Comparison of ENCODE assay signal across 25 mouse cellular contexts in genomic region chr6:113541610-113542009, GRCm38 (mm10). TPM values are rescaled to one million over a fixed set of nuclear protein-coding genes. Genes with fewer than 3 reads are reported as not detected.
DNase-seq lines count a peak whose midpoint lies in the region; ATAC-seq and TF ChIP-seq lines count a peak whose summit lies in the region.
"Had no signal": no experiment of that assay in that cellular context is flagged by ENCODE, and none has a peak within 500 bp of the region (broad histone marks: within the 10 kb centered on the region; RNA-seq: fewer than 3 reads in every experiment).

No protein-coding gene starts in this region.

- no peak overlapping the region for H3K27ac ChIP-seq in forebrain, postnatal 0 days (ENCODE audit: low read depth, low read length)
- H3K27ac ChIP-seq in forebrain, embryonic 15.5 days (replicated peaks), result no peak overlapping the region
- no peak overlapping the region for H3K27ac ChIP-seq in kidney, adult 2 months (ENCODE audit: insufficient read depth, low read depth, low read length)
- H3K27ac ChIP-seq in liver, embryonic 14.5 days, result no peak overlapping the region
- no peak overlapping the region for H3K27ac ChIP-seq in liver, embryonic 12.5 days
- H3K27ac ChIP-seq: embryonic facial prominence, embryonic 10.5 days; heart, embryonic 10.5 days; hindbrain, embryonic 13.5 days; hindbrain, postnatal 0 days had no signal

- no peak overlapping the region for H3K4me2 ChIP-seq in forebrain, postnatal 0 days (ENCODE audit: low read depth)
- H3K4me2 ChIP-seq in forebrain, embryonic 15.5 days (replicated peaks), result no peak overlapping the region
- H3K4me2 ChIP-seq in liver, embryonic 14.5 days (ENCODE audit: low read depth), result no peak overlapping the region
- no peak overlapping the region for H3K4me2 ChIP-seq in liver, embryonic 12.5 days
- H3K4me2 ChIP-seq: hindbrain, embryonic 13.5 days had no signal

- no peaks in the 10 kb centered on the region for H3K9me3 ChIP-seq in forebrain, postnatal 0 days (ENCODE audit: low read length)
- no peaks in the 10 kb centered on the region for H3K9me3 ChIP-seq in forebrain, embryonic 15.5 days
- no peaks in the 10 kb centered on the region for H3K9me3 ChIP-seq in liver, embryonic 14.5 days (ENCODE audit: control insufficient read depth, low read length)
- H3K9me3 ChIP-seq in liver, embryonic 12.5 days (replicated peaks), result no peaks in the 10 kb centered on the region
- H3K9me3 ChIP-seq: embryonic facial prominence, embryonic 10.5 days; heart, embryonic 10.5 days; hindbrain, embryonic 13.5 days had no signal

- ATAC-seq in forebrain, postnatal 0 days, result no peak
- no peak for ATAC-seq in forebrain, embryonic 15.5 days (replicated peaks)
- no peak for ATAC-seq in liver, embryonic 14.5 days (ENCODE audit: insufficient read depth)
- no peak for ATAC-seq in liver, embryonic 12.5 days
- ATAC-seq: forebrain, embryonic 16.5 days; hindbrain, postnatal 0 days had no signal

- no peaks in the 10 kb centered on the region for H3K36me3 ChIP-seq in forebrain, postnatal 0 days (ENCODE audit: insufficient read depth)
- H3K36me3 ChIP-seq in forebrain, embryonic 15.5 days, result no peaks in the 10 kb centered on the region
- H3K36me3 ChIP-seq in kidney, adult 2 months (ENCODE audit: control insufficient read depth, insufficient read depth, low read length), result no peaks in the 10 kb centered on the region
- H3K36me3 ChIP-seq in liver, embryonic 14.5 days (replicated peaks; ENCODE audit: control insufficient read depth, insufficient read depth, low read depth), result peaks cover 10% of the 10 kb centered on the region
- H3K36me3 ChIP-seq in liver, embryonic 12.5 days, result peaks cover 81% of the 10 kb centered on the region

- 84% methylated on average over 6 of the region's 6 CpGs for WGBS in forebrain, postnatal 0 days
- 84% methylated on average over 6 of the region's 6 CpGs for WGBS in forebrain, embryonic 15.5 days
- WGBS in kidney, adult 2 months, result 87% methylated on average over 6 of the region's 6 CpGs
- WGBS in liver, embryonic 14.5 days (ENCODE audit: insufficient replicate concordance), result 74% methylated on average over 6 of the region's 6 CpGs
- WGBS in liver, embryonic 12.5 days (ENCODE audit: insufficient replicate concordance), result 76% methylated on average over 6 of the region's 6 CpGs

- no peak overlapping the region for H3K4me3 ChIP-seq in forebrain, postnatal 0 days (ENCODE audit: low read depth, low read length)
- H3K4me3 ChIP-seq in forebrain, embryonic 15.5 days, result no peak overlapping the region
- no peak overlapping the region for H3K4me3 ChIP-seq in kidney, adult 2 months (ENCODE audit: insufficient read depth, low read depth, low read length)
- H3K4me3 ChIP-seq in liver, embryonic 14.5 days (ENCODE audit: insufficient read depth in 1 of 2, low read depth in 2 of 2, low read length in 2 of 2), result no peak overlapping the region
- no peak overlapping the region for H3K4me3 ChIP-seq in liver, embryonic 12.5 days
- H3K4me3 ChIP-seq: embryonic facial prominence, embryonic 10.5 days; erythroblast, embryonic 14.5 days; heart, embryonic 10.5 days; hindbrain, embryonic 13.5 days had no signal

- no peaks in the 10 kb centered on the region for H3K27me3 ChIP-seq in forebrain, postnatal 0 days (ENCODE audit: insufficient read depth, low read length)
- H3K27me3 ChIP-seq in forebrain, embryonic 15.5 days, result no peaks in the 10 kb centered on the region
- H3K27me3 ChIP-seq in kidney, adult 2 months (replicated peaks; ENCODE audit: control insufficient read depth, insufficient read depth, low read length), result no peaks in the 10 kb centered on the region
- H3K27me3 ChIP-seq in liver, embryonic 14.5 days (ENCODE audit: control insufficient read depth, insufficient read depth, low read length), result no peaks in the 10 kb centered on the region
- no peaks in the 10 kb centered on the region for H3K27me3 ChIP-seq in liver, embryonic 12.5 days (replicated peaks)
- H3K27me3 ChIP-seq: hindbrain, embryonic 13.5 days had no signal

- H3K9ac ChIP-seq in forebrain, postnatal 0 days, result no peak overlapping the region
- H3K9ac ChIP-seq in forebrain, embryonic 15.5 days (replicated peaks), result no peak overlapping the region
- H3K9ac ChIP-seq in liver, embryonic 14.5 days (replicated peaks), result no peak overlapping the region
- H3K9ac ChIP-seq in liver, embryonic 12.5 days, result no peak overlapping the region
- H3K9ac ChIP-seq: hindbrain, embryonic 13.5 days had no signal

- TF ChIP-seq POLR2A in kidney, adult 2 months (IDR thresholded peaks at IDR 0.05; ENCODE audit: low read depth, low read length), result no peak

- 0 out of 2 replicates have a peak, but pooled peaks have one; percentile 6 for TF ChIP-seq CTCF in forebrain, postnatal 0 days (IDR thresholded peaks at IDR 0.05; ENCODE audit: low read depth)
- no peak; the same call in 1 of the 2 replicates for TF ChIP-seq CTCF in kidney, adult 2 months (conservative IDR thresholded peaks at IDR 0.05; ENCODE audit: insufficient read depth, insufficient read length, low read depth, low read length)
- TF ChIP-seq CTCF in liver, embryonic 14.5 days (IDR thresholded peaks at IDR 0.05; ENCODE audit: low read depth), result peak; percentile 20; the same call in 1 of the 2 replicates

- no peak for TF ChIP-seq EP300 in liver, embryonic 14.5 days (IDR thresholded peaks at IDR 0.05; ENCODE audit: low read depth)

- no peaks in the 10 kb centered on the region for H3K4me1 ChIP-seq in forebrain, postnatal 0 days (ENCODE audit: insufficient read depth)
- H3K4me1 ChIP-seq in forebrain, embryonic 15.5 days, result no peaks in the 10 kb centered on the region
- no peaks in the 10 kb centered on the region for H3K4me1 ChIP-seq in kidney, adult 2 months (ENCODE audit: control insufficient read depth, insufficient read depth, low read length)
- peaks cover 0 to 6% of the 10 kb centered on the region in 2 experiments; a peak in 3 of 4 replicates for H3K4me1 ChIP-seq in liver, embryonic 14.5 days (replicated peaks; ENCODE audit: control insufficient read depth in 2 of 2, insufficient read depth in 2 of 2, low read length in 1 of 2)
- H3K4me1 ChIP-seq in liver, embryonic 12.5 days, result peaks cover 4% of the 10 kb centered on the region; the same call in 1 of the 2 replicates
- H3K4me1 ChIP-seq: embryonic facial prominence, embryonic 10.5 days; heart, embryonic 10.5 days; hindbrain, embryonic 13.5 days had no signal

- no peak for DNase-seq in forebrain, postnatal 0 days
- peak; percentile 5 for DNase-seq in kidney, adult 2 months
- DNase-seq in kidney, adult 9 months, result no peak
- no peak for DNase-seq in liver, embryonic 14.5 days (ENCODE audit: low read depth in 3 of 3, low spot score in 3 of 3)
- DNase-seq in cerebellum, postnatal 10 days, result no peak
- no peak for DNase-seq in lung, postnatal 36 days
- DNase-seq: adrenal gland, postnatal 10 days; cerebellum, adult 11 months; cerebellum, adult 8-10 months; cerebellum, postnatal 36 days; gastrocnemius, postnatal 36 days; heart, adult 11 months; heart, postnatal 14 days had no signal

RNA-seq across cellular contexts. Expression of gene Fancd2, which starts 10.1 kb away (rescaled TPM):
- total RNA-seq in forebrain, postnatal 0 days (2014; rRNA removed), result 2.2 and 4.4 TPM in 2 replicates
- 1.3 and 1.6 TPM in 2 replicates for polyA plus RNA-seq in forebrain, postnatal 0 days (2015; fragmentation: Nextera tagmentation; extraction: Ambion mirVana)
- 6.5 and 6.7 TPM in 2 replicates for polyA plus RNA-seq in forebrain, embryonic 15.5 days (2015; fragmentation: Nextera tagmentation; extraction: Ambion mirVana)
- 0.31 and 0.44 TPM in 2 replicates for polyA plus RNA-seq in kidney, adult 2 months (2012; rRNA removed)
- 6.9 and 8.4 TPM in 2 replicates for polyA plus RNA-seq in liver, embryonic 14.5 days (2012; rRNA removed)
- 9.1 and 10.7 TPM in 2 replicates for polyA plus RNA-seq in liver, embryonic 14.5 days (2014; fragmentation: Nextera tagmentation; extraction: Ambion mirVana)
- polyA plus RNA-seq in liver, embryonic 12.5 days (2016; fragmentation: Nextera tagmentation; extraction: Ambion mirVana), result 13.8 and 16.4 TPM in 2 replicates

RNA-seq across cellular contexts. Expression of gene Emc3, which starts 10.2 kb away (rescaled TPM):
- 80.4 and 91.8 TPM in 2 replicates for total RNA-seq in forebrain, postnatal 0 days (2014; rRNA removed)
- polyA plus RNA-seq in forebrain, postnatal 0 days (2015; fragmentation: Nextera tagmentation; extraction: Ambion mirVana), result 118 TPM in 2 replicates
- polyA plus RNA-seq in forebrain, embryonic 15.5 days (2015; fragmentation: Nextera tagmentation; extraction: Ambion mirVana), result 94.9 and 103 TPM in 2 replicates
- polyA plus RNA-seq in kidney, adult 2 months (2012; rRNA removed), result 60.1 and 64.5 TPM in 2 replicates
- polyA plus RNA-seq in liver, embryonic 14.5 days (2012; rRNA removed), result 16.3 and 20.7 TPM in 2 replicates
- 39.4 and 41.5 TPM in 2 replicates for polyA plus RNA-seq in liver, embryonic 14.5 days (2014; fragmentation: Nextera tagmentation; extraction: Ambion mirVana)
- 55.8 and 56.5 TPM in 2 replicates for polyA plus RNA-seq in liver, embryonic 12.5 days (2016; fragmentation: Nextera tagmentation; extraction: Ambion mirVana)

RNA-seq across cellular contexts. Expression of gene Prrt3, which starts 39.9 kb away (rescaled TPM):
- total RNA-seq in forebrain, postnatal 0 days (2014; rRNA removed), result 17.1 and 18.0 TPM in 2 replicates
- 9.6 and 13.5 TPM in 2 replicates for polyA plus RNA-seq in forebrain, postnatal 0 days (2015; fragmentation: Nextera tagmentation; extraction: Ambion mirVana)
- 5.1 and 6.0 TPM in 2 replicates for polyA plus RNA-seq in forebrain, embryonic 15.5 days (2015; fragmentation: Nextera tagmentation; extraction: Ambion mirVana)
- polyA plus RNA-seq in kidney, adult 2 months (2012; rRNA removed), result 0.05 TPM in 1 of 2 replicates, not detected in the other
- polyA plus RNA-seq in liver, embryonic 14.5 days (2012; rRNA removed), result not detected in 2 replicates
- polyA plus RNA-seq in liver, embryonic 14.5 days (2014; fragmentation: Nextera tagmentation; extraction: Ambion mirVana), result not detected in 2 replicates
- 0.08 and 0.11 TPM in 2 replicates for polyA plus RNA-seq in liver, embryonic 12.5 days (2016; fragmentation: Nextera tagmentation; extraction: Ambion mirVana)
- total RNA-seq: gastrocnemius, adult 8-10 months; gastrocnemius, postnatal 36 days; heart, postnatal 14 days; hematopoietic stem cell, adult 5-6 weeks had no signal
- polyA plus RNA-seq: erythroblast, embryonic 14.5 days had no signal

RNA-seq across cellular contexts. Expression of gene Creld1, which starts 58.5 kb away (rescaled TPM):
- 34.0 and 39.5 TPM in 2 replicates for total RNA-seq in forebrain, postnatal 0 days (2014; rRNA removed)
- polyA plus RNA-seq in forebrain, postnatal 0 days (2015; fragmentation: Nextera tagmentation; extraction: Ambion mirVana), result 45.5 and 52.7 TPM in 2 replicates
- polyA plus RNA-seq in forebrain, embryonic 15.5 days (2015; fragmentation: Nextera tagmentation; extraction: Ambion mirVana), result 63.8 and 66.7 TPM in 2 replicates
- 22.3 and 23.6 TPM in 2 replicates for polyA plus RNA-seq in kidney, adult 2 months (2012; rRNA removed)
- polyA plus RNA-seq in liver, embryonic 14.5 days (2012; rRNA removed), result 2.7 and 3.1 TPM in 2 replicates
- 3.9 and 5.1 TPM in 2 replicates for polyA plus RNA-seq in liver, embryonic 14.5 days (2014; fragmentation: Nextera tagmentation; extraction: Ambion mirVana)
- 9.6 and 10.9 TPM in 2 replicates for polyA plus RNA-seq in liver, embryonic 12.5 days (2016; fragmentation: Nextera tagmentation; extraction: Ambion mirVana)

RNA-seq across cellular contexts. Expression of gene Fancd2os, which starts 58.9 kb away (rescaled TPM):
- total RNA-seq in forebrain, postnatal 0 days (2014; rRNA removed), result not detected in 2 replicates
- not detected in 2 replicates for polyA plus RNA-seq in forebrain, postnatal 0 days (2015; fragmentation: Nextera tagmentation; extraction: Ambion mirVana)
- polyA plus RNA-seq in forebrain, embryonic 15.5 days (2015; fragmentation: Nextera tagmentation; extraction: Ambion mirVana), result 0.22 TPM in 1 of 2 replicates, not detected in the other
- polyA plus RNA-seq in kidney, adult 2 months (2012; rRNA removed), result 0.54 and 1.3 TPM in 2 replicates
- polyA plus RNA-seq in liver, embryonic 14.5 days (2012; rRNA removed), result 0.03 and 0.04 TPM in 2 replicates
- 0.14 TPM in 1 of 2 replicates, not detected in the other for polyA plus RNA-seq in liver, embryonic 14.5 days (2014; fragmentation: Nextera tagmentation; extraction: Ambion mirVana)
- polyA plus RNA-seq in liver, embryonic 12.5 days (2016; fragmentation: Nextera tagmentation; extraction: Ambion mirVana), result 0.10 and 0.11 TPM in 2 replicates
- total RNA-seq: adrenal gland, postnatal 10 days; gastrocnemius, adult 8-10 months; gastrocnemius, postnatal 36 days; heart, postnatal 14 days; hematopoietic stem cell, adult 5-6 weeks; hindbrain, postnatal 0 days had no signal
- polyA plus RNA-seq: embryonic facial prominence, embryonic 14.5 days; erythroblast, embryonic 14.5 days; forebrain, embryonic 11.5 days; forebrain, embryonic 16.5 days; hindbrain, postnatal 0 days had no signal
